Mouse (Mus musculus) frontal cortex, postnatal 36 days (tissue): ENCODE results near the gene Il27.

Experiments used
- DNase-seq, 2 experiments: peaks; one replicate each; pipeline ENCODE4 v3.0.0; 2022; ENCODE audit warnings: low spot score in 2 of 2

The Il27 gene

GRCm38 (mm10) chr7:126606611-126607010, 11.9 kb upstream of the Il27 start:
- DNase-seq, result no peak

- no peak for DNase-seq
Observed at GRCm38 (mm10) chr7:126602650-126603049, 7.9 kb upstream of the Il27 start.

- DNase-seq, result no peak
Observed at GRCm38 (mm10) chr7:126601896-126602295, 7.2 kb upstream of the Il27 start.

GRCm38 (mm10) chr7:126598919-126599318, 4.2 kb upstream of the Il27 start:
- DNase-seq, result no peak

GRCm38 (mm10) chr7:126596414-126596813, 1.7 kb upstream of the Il27 start:
- no peak for DNase-seq

GRCm38 (mm10) chr7:126595890-126596289, 1.1 kb upstream of the Il27 start:
- DNase-seq, result no peak

- peak in 1 of 2 experiments; percentile 39 for DNase-seq
Observed at GRCm38 (mm10) chr7:126587779-126588178, 7.0 kb downstream of the Il27 start.

- no peak for DNase-seq
Observed at GRCm38 (mm10) chr7:126586839-126587238, 7.9 kb downstream of the Il27 start.

GRCm38 (mm10) chr7:126585717-126586116, 9.0 kb downstream of the Il27 start, which contains the start of gene Cln3:
Gene Cln3, minus strand, starts transcription at chr7:126585817.
- DNase-seq, result no peak

- no peak for DNase-seq
Observed at GRCm38 (mm10) chr7:126584506-126584977, 10.2 kb downstream of the Il27 start, which contains the start of gene Apobr. Gene Apobr, plus strand, starts transcription at chr7:126584942.

- DNase-seq, result no peak
Observed at GRCm38 (mm10) chr7:126583761-126584160, 11.0 kb downstream of the Il27 start.

- DNase-seq, result peak; percentile 76 to 90
Observed at GRCm38 (mm10) chr7:126583251-126583709, 11.5 kb downstream of the Il27 start.

- DNase-seq, result peak in 1 of 2 experiments; percentile 5
Observed at GRCm38 (mm10) chr7:126582759-126583158, 12.0 kb downstream of the Il27 start.

GRCm38 (mm10) chr7:126581661-126582060, 13.1 kb downstream of the Il27 start:
- DNase-seq, result no peak

- peak; percentile 19 to 47 for DNase-seq
Observed at GRCm38 (mm10) chr7:126579172-126579571, 15.6 kb downstream of the Il27 start.

GRCm38 (mm10) chr7:126576946-126577345, 17.8 kb downstream of the Il27 start:
- peak; percentile 20 to 46 for DNase-seq

GRCm38 (mm10) chr7:126566094-126566765, 28.5 kb downstream of the Il27 start, which contains the start of gene Eif3c:
Gene Eif3c, minus strand, starts transcription at chr7:126566411.
- peak; percentile 83 to 93 for DNase-seq

GRCm38 (mm10) chr7:126565693-126566092, 29.0 kb downstream of the Il27 start:
- no peak for DNase-seq

- no peak for DNase-seq
Observed at GRCm38 (mm10) chr7:126556635-126557034, 38.1 kb downstream of the Il27 start.

- DNase-seq, result no peak
Observed at GRCm38 (mm10) chr7:126554796-126555195, 39.9 kb downstream of the Il27 start.

GRCm38 (mm10) chr7:126545631-126546030, 49.1 kb downstream of the Il27 start:
- no peak for DNase-seq

- no peak for DNase-seq
Observed at GRCm38 (mm10) chr7:126541661-126542060, 53.1 kb downstream of the Il27 start.
